Mouse (Mus musculus) lung, embryonic 14.5 days (tissue): ENCODE measurements at regions not wholly inside any gene's neighbourhood (a gene's known extent, or its start where the extent isn't known, plus 50 kb on each side); places are given as distances from the start of the nearest gene placed in this dataset.

Experiments used
- ATAC-seq: fragments of 200-750 bp; cut with Nextera tagmentation; 2 replicates; pipeline ENCODE4 v1.8.0; 2017; ENCODE audit warnings: mild to moderate bottlenecking, moderate TSS enrichment, moderate library complexity; ENCODE audit not compliant: insufficient read depth
- DNase-seq: peaks from one replicate; pipeline ENCODE4 v3.0.0-alpha.2; 2015
- H3K27ac ChIP-seq: fragments of 300-500 bp; sonication (generic); 2 replicates; pipeline ENCODE4 v1.5.1; 2014; ENCODE audit warnings: low read depth, mild to moderate bottlenecking, moderate library complexity
- H3K27me3 ChIP-seq: fragments of 300-500 bp; sonication (generic); 2 replicates; pipeline ENCODE4 v1.6.1; 2014; ENCODE audit warnings: low read length, control low read depth; ENCODE audit not compliant: insufficient read depth
- H3K36me3 ChIP-seq: fragments of 300-500 bp; sonication (generic); 2 replicates; pipeline ENCODE4 v1.6.1; 2014; ENCODE audit warnings: control low read depth; ENCODE audit not compliant: insufficient read depth
- H3K4me1 ChIP-seq: fragments of 300-500 bp; sonication (generic); 2 replicates; pipeline ENCODE4 v1.6.1; 2014; ENCODE audit warnings: antibody characterized with exemption, control low read depth; ENCODE audit not compliant: insufficient read depth
- H3K4me2 ChIP-seq: fragments of 300-500 bp; sonication (generic); 2 replicates; pipeline ENCODE4 v1.6.1; 2014; ENCODE audit warnings: mild to moderate bottlenecking
- H3K4me3 ChIP-seq: fragments of 300-500 bp; sonication (generic); 2 replicates; pipeline ENCODE4 v1.5.1; 2014; ENCODE audit warnings: low read depth, low read length
- H3K9ac ChIP-seq: fragments of 300-500 bp; sonication (generic); 2 replicates; pipeline ENCODE4 v1.6.1; 2014
- H3K9me3 ChIP-seq: fragments of 300-500 bp; sonication (generic); 2 replicates; pipeline ENCODE4 v1.6.1; 2016; ENCODE audit warnings: low read depth, low read length, control low read depth
- CTCF ChIP-seq: IDR thresholded peaks from 2 replicates; pipeline ENCODE4 v1.5.1; 2016; ENCODE audit warnings: antibody characterized with exemption, low read depth
- WGBS: fragments of 180-500 bp; shearing (Covaris S2); extraction: QIAGEN DNeasy Blood & Tissue Kit; methylation state at CpG from one replicate; pipeline ENCODE4 v1.1.7; 2014; 5-methylcytosine and 5-hydroxymethylcytosine counted together

DNA sequence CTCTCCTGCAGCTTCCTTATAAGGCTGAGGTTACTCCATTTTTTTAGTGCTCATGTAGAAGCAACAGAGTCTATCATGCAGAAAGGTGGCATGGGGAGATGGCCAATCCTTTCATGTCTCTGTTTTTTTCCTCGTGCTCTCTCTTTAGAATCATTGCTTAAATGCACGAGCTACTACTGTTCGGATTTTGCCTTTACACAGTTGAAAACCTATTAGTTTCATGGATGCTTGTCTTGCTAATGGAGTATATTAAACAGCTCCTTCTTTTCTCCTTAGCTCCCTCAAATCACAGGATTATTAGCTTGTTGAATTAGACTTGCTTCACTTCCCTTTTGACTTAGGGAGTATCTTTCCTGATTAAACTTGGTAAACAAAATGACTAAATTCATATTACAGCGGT lies 497.3 kb downstream of the Cntn6 start:
- no peaks in the 10 kb centered on the region for H3K9me3 ChIP-seq
- H3K27me3 ChIP-seq: no peaks in the 10 kb centered on the region
- H3K27ac ChIP-seq: no peak overlapping the region
- H3K36me3 ChIP-seq: no peaks in the 10 kb centered on the region
- H3K4me3 ChIP-seq: no peak overlapping the region
- H3K4me1 ChIP-seq: no peaks in the 10 kb centered on the region
- no peak for TF ChIP-seq CTCF
- DNase-seq (no peak), ATAC-seq (no peak)
- WGBS: 86% methylated on average over 4 of the region's 4 CpGs
- H3K4me2 ChIP-seq: no peak overlapping the region
- no peak overlapping the region for H3K9ac ChIP-seq

DNA sequence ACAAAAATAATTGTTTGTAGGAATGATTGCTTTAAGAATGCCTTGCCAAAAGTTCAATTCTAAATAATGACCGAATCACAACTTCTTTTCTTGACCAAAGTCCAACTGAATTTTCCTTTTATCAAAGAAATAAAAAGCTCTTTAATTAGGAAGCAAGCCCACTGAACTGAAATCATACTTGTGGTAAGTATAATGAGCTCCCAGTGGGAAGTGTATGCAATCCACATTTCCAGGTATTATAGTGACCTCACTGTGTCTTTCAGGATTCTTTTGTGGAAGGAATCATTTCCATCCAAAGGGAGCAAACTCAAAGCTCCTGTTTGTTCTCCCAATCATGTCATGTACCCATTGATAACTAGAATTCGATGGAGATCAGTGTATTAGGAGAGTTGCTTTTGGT lies 497.8 kb downstream of the Cntn6 start:
- TF ChIP-seq CTCF: no peak
- H3K4me1 ChIP-seq: no peaks in the 10 kb centered on the region
- H3K4me2 ChIP-seq: no peak overlapping the region
- no peak overlapping the region for H3K27ac ChIP-seq
- no peaks in the 10 kb centered on the region for H3K9me3 ChIP-seq
- H3K36me3 ChIP-seq: no peaks in the 10 kb centered on the region
- ATAC-seq (no peak), DNase-seq (no peak)
- H3K4me3 ChIP-seq: no peak overlapping the region
- WGBS: 72% methylated on average over 2 of the region's 2 CpGs
- no peak overlapping the region for H3K9ac ChIP-seq
- H3K27me3 ChIP-seq: no peaks in the 10 kb centered on the region

DNA sequence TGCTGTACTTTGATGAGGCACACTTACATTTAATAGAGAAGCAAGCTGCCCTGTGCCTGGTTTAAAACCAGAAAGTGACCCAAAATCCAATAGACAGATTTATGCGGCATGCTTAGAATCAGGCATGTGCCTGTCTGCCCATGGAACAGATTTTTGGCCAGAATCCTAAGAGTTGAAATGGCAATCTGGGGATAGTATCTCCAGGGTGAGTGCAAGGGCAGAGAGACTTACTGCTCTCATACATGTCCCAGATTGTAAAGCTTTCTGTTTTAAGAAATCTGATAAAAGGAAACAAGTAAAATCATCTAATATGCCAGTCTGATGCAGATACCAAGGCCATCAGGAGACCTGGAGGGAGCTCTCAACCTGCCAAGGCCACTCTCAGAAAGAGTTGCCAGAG lies 507.0 kb downstream of the Cntn6 start:
- Histone ChIP-seq H3K4me1 (no peaks in the 10 kb centered on the region), H3K9ac (no peak overlapping the region), H3K27me3 (no peaks in the 10 kb centered on the region), H3K36me3 (no peaks in the 10 kb centered on the region), H3K4me2 (no peak overlapping the region), H3K9me3 (no peaks in the 10 kb centered on the region), H3K27ac (no peak overlapping the region), H3K4me3 (no peak overlapping the region)
- no peak for ATAC-seq
- no peak for DNase-seq
- WGBS: 93% methylated on average over 1 of the region's 1 CpGs
- no peak for TF ChIP-seq CTCF

DNA sequence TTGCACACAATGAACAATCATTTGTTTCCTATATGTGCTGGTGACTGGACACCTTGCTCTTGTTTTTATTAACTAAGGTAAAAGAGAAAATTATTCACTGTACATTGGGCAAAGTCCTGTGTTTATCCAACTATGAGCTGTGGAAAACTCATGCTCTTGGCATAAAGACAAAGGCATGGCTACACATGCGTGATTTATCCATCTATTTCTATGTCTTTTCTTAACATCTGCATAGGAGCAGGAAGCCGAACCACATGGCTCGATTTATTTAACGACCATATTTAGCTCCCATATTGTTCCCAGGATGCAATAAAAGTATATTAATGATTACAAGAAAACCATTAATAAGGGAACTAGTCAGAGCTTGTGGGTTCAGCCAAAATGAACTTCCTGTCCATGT lies 528.1 kb downstream of the Cntn6 start:
- DNase-seq: no peak
- H3K4me2 ChIP-seq: no peak overlapping the region
- TF ChIP-seq CTCF: no peak
- WGBS: 69% methylated on average over 4 of the region's 4 CpGs
- no peaks in the 10 kb centered on the region for H3K4me1 ChIP-seq
- no peak overlapping the region for H3K27ac ChIP-seq
- H3K27me3 ChIP-seq: no peaks in the 10 kb centered on the region
- ATAC-seq: no peak
- no peaks in the 10 kb centered on the region for H3K36me3 ChIP-seq
- H3K9ac ChIP-seq: no peak overlapping the region
- no peaks in the 10 kb centered on the region for H3K9me3 ChIP-seq
- H3K4me3 ChIP-seq: no peak overlapping the region

DNA sequence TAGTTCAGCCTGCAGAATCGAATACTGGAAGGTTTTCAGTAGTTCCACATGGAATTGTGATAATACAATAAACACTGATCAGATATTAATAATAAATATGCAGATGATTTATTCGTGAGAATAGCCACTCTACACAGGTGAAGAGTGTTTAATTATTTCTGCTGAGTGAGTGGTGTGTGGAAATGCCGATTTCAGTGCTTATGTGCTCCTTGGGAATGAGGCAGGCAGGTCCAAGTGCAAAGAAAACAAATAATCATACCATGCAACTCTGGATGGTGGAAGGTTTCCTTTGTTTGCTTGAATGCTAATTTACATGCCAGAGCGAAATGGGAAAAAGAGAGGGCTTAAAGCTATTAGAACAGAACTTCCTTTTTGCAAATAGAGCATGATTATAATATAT lies 528.6 kb downstream of the Cntn6 start:
- H3K27me3 ChIP-seq: no peaks in the 10 kb centered on the region
- no peaks in the 10 kb centered on the region for H3K4me1 ChIP-seq
- H3K27ac ChIP-seq: no peak overlapping the region
- no peaks in the 10 kb centered on the region for H3K9me3 ChIP-seq
- H3K4me2 ChIP-seq: no peak overlapping the region
- no peaks in the 10 kb centered on the region for H3K36me3 ChIP-seq
- WGBS: 59% methylated on average over 4 of the region's 4 CpGs
- DNase-seq (no peak), ATAC-seq (no peak)
- H3K4me3 ChIP-seq: no peak overlapping the region
- TF ChIP-seq CTCF: no peak
- H3K9ac ChIP-seq: no peak overlapping the region

DNA sequence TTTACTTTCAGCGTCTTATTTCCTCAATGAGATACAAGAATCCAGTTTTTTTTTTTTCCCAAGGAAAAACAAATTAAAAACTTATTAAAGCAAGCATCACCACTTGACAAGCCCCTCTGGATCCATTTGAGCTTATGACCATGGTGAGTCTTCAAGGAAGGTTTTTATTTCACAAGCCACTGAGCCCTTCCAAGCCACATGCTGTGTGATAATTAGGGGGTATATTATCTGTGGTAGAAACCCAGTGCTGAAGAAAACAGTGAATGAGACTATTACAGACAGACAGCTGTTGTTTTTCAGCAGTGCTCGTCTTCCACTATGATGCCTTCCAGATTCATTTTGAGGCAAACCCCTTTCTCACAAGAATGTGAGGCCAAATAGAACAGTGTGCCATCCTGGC lies 573.6 kb downstream of the Cntn6 start:
- Histone ChIP-seq H3K36me3 (no peaks in the 10 kb centered on the region), H3K4me1 (no peaks in the 10 kb centered on the region), H3K9me3 (no peaks in the 10 kb centered on the region), H3K4me2 (no peak overlapping the region), H3K27ac (no peak overlapping the region), H3K9ac (no peak overlapping the region), H3K27me3 (no peaks in the 10 kb centered on the region), H3K4me3 (no peak overlapping the region)
- 70% methylated on average over 2 of the region's 2 CpGs for WGBS
- DNase-seq: no peak
- TF ChIP-seq CTCF: no peak
- ATAC-seq: no peak

DNA sequence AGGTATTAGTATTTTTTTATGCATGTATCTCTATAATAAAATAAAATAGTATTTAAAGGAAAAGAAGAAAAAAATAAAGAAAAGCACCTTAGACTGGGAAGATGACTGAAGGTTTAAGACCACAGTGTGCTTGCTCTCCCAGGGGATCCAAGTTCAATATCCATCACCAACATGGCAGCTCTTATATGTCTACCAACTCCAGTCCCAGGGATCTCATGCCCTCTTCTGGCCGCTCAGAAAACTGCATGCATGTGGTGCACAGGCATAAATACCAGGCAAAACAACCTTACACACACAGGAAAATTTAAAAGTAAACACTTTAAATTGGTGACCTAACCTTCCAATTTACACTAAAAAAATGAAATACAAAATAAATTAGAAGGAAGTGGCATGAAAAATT lies 586.6 kb upstream of the Cntn4 start:
- Histone ChIP-seq H3K9ac (no peak overlapping the region), H3K27ac (no peak overlapping the region), H3K27me3 (no peaks in the 10 kb centered on the region), H3K4me1 (no peaks in the 10 kb centered on the region), H3K4me2 (no peak overlapping the region), H3K4me3 (no peak overlapping the region), H3K9me3 (no peaks in the 10 kb centered on the region), H3K36me3 (no peaks in the 10 kb centered on the region)
- peak; percentile 62 for TF ChIP-seq CTCF
- peak; percentile 49 for DNase-seq
- ATAC-seq: no peak
- WGBS: 13% methylated on average over 1 of the region's 1 CpGs
